Mouse (Mus musculus) heart, embryonic 14.5 days (tissue): ENCODE measurements around the gene Skil. TPM values are rescaled to one million over a fixed set of nuclear protein-coding genes. Genes with fewer than 3 reads are reported as not detected.
"Not testable (repeated sequence)": the region's sequence is repeated elsewhere in the genome, so short reads cannot be mapped to it uniquely, and the experiment has no call there.

Experiments
- ATAC-seq: fragments of 200-750 bp; cut with Nextera tagmentation; 2 replicates; pipeline ENCODE4 v1.8.0; 2017; ENCODE audit warnings: low read depth, moderate TSS enrichment; ENCODE audit not compliant: insufficient number of reproducible peaks, insufficient read depth, low FRiP score
- H3K27ac ChIP-seq, 2 experiments: fragments of 200-500 bp in 1 of 2; fragments of 300-500 bp in 1 of 2; sonication (generic) in 1 of 2; replicated peaks in 1 of 2; 2 replicates each; pipeline ENCODE4 v1.5.1; 2012 to 2014; ENCODE audit warnings: low read depth in 2 of 2, low read length in 2 of 2, control low read depth in 1 of 2, mild to moderate bottlenecking in 1 of 2, mixed read lengths in 1 of 2; ENCODE audit not compliant: control insufficient read depth in 1 of 2, insufficient read depth in 1 of 2
- H3K27me3 ChIP-seq: fragments of 300-500 bp; sonication (generic); 2 replicates; pipeline ENCODE4 v1.6.1; 2014; ENCODE audit warnings: mild to moderate bottlenecking, low read length, control low read depth; ENCODE audit not compliant: control insufficient read depth, insufficient read depth
- H3K36me3 ChIP-seq: fragments of 300-500 bp; sonication (generic); 2 replicates; pipeline ENCODE4 v1.6.1; 2014; ENCODE audit warnings: mild to moderate bottlenecking, control low read depth, low read length, mixed read lengths; ENCODE audit not compliant: control insufficient read depth, insufficient read depth
- H3K4me1 ChIP-seq, 2 experiments: fragments of 200-500 bp in 1 of 2; fragments of 300-500 bp in 1 of 2; sonication (generic) in 1 of 2; 2 replicates each; pipeline ENCODE4 v1.6.1; 2012 to 2014; ENCODE audit warnings: low read length in 2 of 2, control low read depth in 1 of 2, mixed read lengths in 1 of 2; ENCODE audit not compliant: control insufficient read depth in 2 of 2, insufficient read depth in 2 of 2
- H3K4me2 ChIP-seq: fragments of 300-500 bp; sonication (generic); 2 replicates; pipeline ENCODE4 v1.6.1; 2014; ENCODE audit warnings: mild to moderate bottlenecking, low read length
- H3K4me3 ChIP-seq, 2 experiments: fragments of 200-500 bp in 1 of 2; fragments of 300-500 bp in 1 of 2; sonication (generic) in 1 of 2; 2 replicates each; pipeline ENCODE4 v1.5.1; 2012 to 2014; ENCODE audit warnings: low read length in 2 of 2, mild to moderate bottlenecking in 2 of 2, control low read depth in 1 of 2, low read depth in 1 of 2, moderate library complexity in 1 of 2; ENCODE audit not compliant: control insufficient read depth in 1 of 2, insufficient read depth in 1 of 2
- H3K9ac ChIP-seq: fragments of 300-500 bp; sonication (generic); 2 replicates; pipeline ENCODE4 v1.6.1; 2014; ENCODE audit warnings: mild to moderate bottlenecking, low read length
- H3K9me3 ChIP-seq: fragments of 300-500 bp; sonication (generic); 2 replicates; pipeline ENCODE4 v1.6.1; 2016; ENCODE audit warnings: low read length, control low read depth; ENCODE audit not compliant: control insufficient read depth
- WGBS: fragments of 180-500 bp; shearing (Covaris S2); extraction: QIAGEN DNeasy Blood & Tissue Kit; methylation state at CpG from one replicate; pipeline ENCODE4 v1.1.7; 2014; 5-methylcytosine and 5-hydroxymethylcytosine counted together
- polyA plus RNA-seq: library from polyadenylated mRNA; unstranded; fragments of >200 nt; fragmentation: Nextera tagmentation; extraction: Ambion mirVana; gene quantifications from 2 replicates; pipeline ENCODE4 v1.2.1, GENCODE M21; 2014

The Skil gene
- polyA plus RNA-seq, 1 experiment from 2014 or later: 19.0 TPM

DNA sequence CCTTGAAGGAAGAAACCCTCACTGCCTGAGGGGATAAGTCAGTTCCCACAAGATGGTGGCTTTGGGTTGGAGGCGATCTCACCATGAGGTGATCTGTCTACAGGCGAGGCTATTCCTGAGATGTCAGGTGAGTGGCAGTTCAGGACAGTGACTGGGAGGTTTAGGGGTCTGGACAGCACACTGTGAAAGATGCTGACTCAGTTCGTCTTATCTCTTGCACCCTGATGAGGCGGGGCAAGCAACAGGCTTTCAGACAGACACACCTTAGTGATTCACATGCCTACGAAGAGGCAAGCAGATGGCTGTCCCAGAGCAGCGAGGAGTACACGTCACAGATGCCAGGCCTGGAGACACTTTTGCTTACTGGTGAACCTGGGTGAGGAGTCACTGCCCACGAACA, 39.4 kb downstream of the Skil start:
- H3K9me3 ChIP-seq: no peaks in the 10 kb centered on the region
- H3K4me2 ChIP-seq: no peak overlapping the region
- H3K27ac ChIP-seq: no peak overlapping the region
- H3K4me3 ChIP-seq: no peak overlapping the region
- WGBS: 73% methylated on average over 8 of the region's 8 CpGs
- no peaks in the 10 kb centered on the region for H3K27me3 ChIP-seq
- H3K4me1 ChIP-seq: 0 out of 4 replicates have a peak, but pooled peaks cover 0 to 2% of the 10 kb centered on the region in 2 experiments
- H3K9ac ChIP-seq: no peak overlapping the region
- ATAC-seq: no peak
- H3K36me3 ChIP-seq: no peaks in the 10 kb centered on the region

DNA sequence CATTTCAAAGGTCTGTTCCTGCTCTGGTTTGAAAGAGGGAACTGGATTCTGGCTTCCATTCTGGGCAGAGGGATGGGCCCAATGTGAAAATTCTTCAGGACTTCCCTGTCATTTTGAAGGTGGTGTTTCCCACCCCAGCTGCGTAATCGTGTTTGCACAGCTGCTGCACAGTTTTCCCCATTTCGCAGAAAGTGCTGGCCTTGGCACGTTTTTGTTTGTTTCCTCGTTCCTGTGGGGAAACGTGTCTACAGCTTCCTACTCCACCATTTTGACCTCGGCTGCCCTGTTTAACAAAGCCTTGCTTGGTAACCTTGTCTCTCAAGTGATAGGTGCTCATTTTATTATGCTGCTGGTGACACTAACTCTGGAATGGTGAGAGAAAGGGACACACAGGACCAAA, 39.8 kb downstream of the Skil start:
- Histone ChIP-seq H3K4me2 (no peak overlapping the region), H3K36me3 (no peaks in the 10 kb centered on the region), H3K4me1 (0 out of 4 replicates have a peak, but pooled peaks cover 0 to 1% of the 10 kb centered on the region in 2 experiments), H3K9ac (no peak overlapping the region), H3K4me3 (no peak overlapping the region), H3K9me3 (no peaks in the 10 kb centered on the region), H3K27ac (no peak overlapping the region), H3K27me3 (no peaks in the 10 kb centered on the region)
- WGBS: 62% methylated on average over 7 of the region's 7 CpGs
- ATAC-seq: no peak

DNA sequence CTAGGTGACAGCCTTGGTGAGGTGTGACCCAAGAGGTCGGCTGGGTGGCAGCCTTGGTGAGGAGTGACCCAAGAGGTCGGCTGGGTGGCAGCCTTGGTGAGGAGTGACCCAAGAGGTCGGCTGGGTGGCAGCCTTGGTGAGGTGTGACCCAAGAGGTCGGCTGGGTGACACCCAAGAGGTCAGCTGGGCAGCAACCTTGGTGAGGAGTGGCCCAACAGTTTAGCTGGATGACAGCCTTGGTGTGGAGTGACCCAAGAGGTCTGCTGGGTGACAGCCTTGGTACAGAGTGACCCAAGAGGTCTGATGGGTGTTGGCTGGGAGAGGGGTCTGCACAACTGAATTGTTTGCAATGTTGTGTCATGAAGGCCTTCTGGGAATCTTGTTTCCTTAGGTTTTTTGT, 41.7 kb downstream of the Skil start:
- 64% methylated on average over 4 of the region's 4 CpGs for WGBS
- not testable (repeated sequence) for H3K4me3 ChIP-seq, H3K4me1 ChIP-seq, H3K9me3 ChIP-seq, H3K4me2 ChIP-seq, H3K27ac ChIP-seq, H3K27me3 ChIP-seq, H3K36me3 ChIP-seq, ATAC-seq, H3K9ac ChIP-seq

DNA sequence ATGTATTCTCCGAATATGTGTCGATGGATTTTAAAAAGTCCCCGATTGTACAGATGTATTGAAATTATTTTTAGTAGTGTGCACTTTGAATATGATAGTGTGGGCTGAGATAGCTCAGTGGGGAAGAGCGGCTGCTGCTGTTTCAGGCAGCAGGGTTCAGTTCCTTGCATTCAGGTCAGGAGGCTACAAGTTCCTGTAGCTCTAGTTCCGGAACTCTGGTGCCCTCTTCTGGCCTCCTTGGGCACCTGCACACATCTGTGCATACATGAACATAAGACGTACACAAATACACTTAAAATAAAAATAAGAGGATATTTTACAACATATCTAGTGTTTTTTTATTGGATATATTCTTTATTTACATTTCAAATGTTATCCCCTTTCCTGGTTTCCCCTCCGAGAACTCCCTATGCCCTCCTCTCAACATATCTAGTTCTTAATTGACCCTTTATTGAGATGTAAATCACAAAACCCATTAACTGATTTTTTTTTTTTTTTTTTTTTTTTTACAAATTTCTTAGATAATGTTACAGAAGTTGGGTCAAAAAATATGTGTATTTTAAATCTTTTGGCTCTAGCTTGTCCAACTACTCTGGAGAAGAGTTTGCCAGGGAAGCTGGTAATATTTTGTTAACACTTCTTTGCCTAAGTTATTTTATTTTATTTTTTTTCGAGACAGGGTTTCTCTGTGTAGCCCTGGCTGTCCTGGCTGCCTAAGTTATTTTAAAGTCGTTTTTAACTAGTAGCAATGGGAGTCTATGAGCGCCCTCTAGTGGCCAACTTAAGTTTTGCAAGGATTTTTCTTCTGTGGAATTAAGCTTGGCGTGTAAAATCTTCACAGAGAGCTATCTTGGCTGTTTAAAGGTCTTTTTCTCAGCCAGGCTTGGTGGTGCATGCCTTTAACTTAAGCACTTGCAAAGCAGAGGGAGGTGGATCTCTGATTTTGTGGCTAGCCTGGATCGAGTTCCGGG, 43.9 kb downstream of the Skil start:
- Histone ChIP-seq H3K27me3 (no peaks in the 10 kb centered on the region), H3K9ac (no peak overlapping the region; the same call in 1 of the 2 replicates)
- WGBS: 54% methylated on average over 13 of the region's 13 CpGs

DNA sequence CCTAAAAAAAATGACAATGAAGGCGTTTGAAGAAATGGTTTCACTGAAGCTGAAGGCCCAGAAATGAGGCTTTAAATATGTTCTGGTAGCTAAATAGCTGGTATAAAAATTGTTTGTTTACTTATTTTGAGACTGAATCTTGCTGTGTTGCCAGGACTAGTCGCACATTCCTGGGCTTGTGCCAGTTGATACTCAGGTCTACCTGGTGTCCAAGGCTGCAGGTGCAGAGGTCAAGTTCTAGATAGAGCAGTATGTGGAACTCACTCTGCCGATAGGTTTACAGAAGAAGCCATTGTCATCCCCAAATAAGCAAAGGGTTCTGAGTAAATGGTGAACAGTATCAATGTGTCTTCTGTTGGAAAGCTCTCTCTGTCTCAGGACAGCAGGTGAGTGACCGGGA, 46.8 kb downstream of the Skil start:
- no peak for ATAC-seq
- 81% methylated on average over 4 of the region's 4 CpGs for WGBS
- H3K27ac ChIP-seq: no peak overlapping the region
- no peaks in the 10 kb centered on the region for H3K9me3 ChIP-seq
- no peak overlapping the region for H3K4me2 ChIP-seq
- H3K9ac ChIP-seq: no peak overlapping the region
- H3K4me1 ChIP-seq: peaks cover 0 to 3% of the 10 kb centered on the region in 2 experiments; a peak in 1 of 4 replicates
- H3K4me3 ChIP-seq: no peak overlapping the region
- H3K27me3 ChIP-seq: peaks cover 1% of the 10 kb centered on the region; the same call in 1 of the 2 replicates
- H3K36me3 ChIP-seq: no peaks in the 10 kb centered on the region

More for the DNA sequence above, 43.9 kb downstream of the Skil start:
- Histone ChIP-seq H3K4me1 (no peaks in the 10 kb centered on the region), H3K4me3 (no peak overlapping the region), H3K27ac (no peak overlapping the region), H3K4me2 (no peak overlapping the region), H3K36me3 (no peaks in the 10 kb centered on the region), H3K9me3 (no peaks in the 10 kb centered on the region)
- ATAC-seq: no peak

DNA sequence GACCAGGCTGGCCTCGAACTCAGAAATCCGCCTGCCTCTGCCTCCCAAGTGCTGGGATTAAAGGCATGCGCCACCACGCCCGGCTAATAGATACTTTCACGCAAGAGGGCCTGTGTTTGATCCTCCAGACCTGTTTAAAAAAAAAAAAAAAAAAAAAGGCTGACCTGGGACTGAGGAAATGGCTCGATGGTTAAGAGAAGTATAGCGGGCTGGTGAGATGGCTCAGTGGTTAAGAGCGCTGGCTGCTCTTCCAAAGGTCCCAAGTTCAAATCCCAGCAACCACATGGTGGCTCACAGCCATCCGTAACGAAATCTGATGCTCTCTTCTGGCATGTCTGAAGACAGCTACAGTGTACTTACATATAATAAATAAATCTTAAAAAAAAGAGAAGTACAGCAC, 50.4 kb downstream of the Skil start:
- H3K4me3 ChIP-seq, H3K4me1 ChIP-seq, H3K27ac ChIP-seq, H3K9me3 ChIP-seq, H3K9ac ChIP-seq, H3K36me3 ChIP-seq, H3K4me2 ChIP-seq, ATAC-seq: not testable (repeated sequence)
- WGBS: 82% methylated on average over 11 of the region's 11 CpGs
- peaks cover 18% of the 10 kb centered on the region for H3K27me3 ChIP-seq

DNA sequence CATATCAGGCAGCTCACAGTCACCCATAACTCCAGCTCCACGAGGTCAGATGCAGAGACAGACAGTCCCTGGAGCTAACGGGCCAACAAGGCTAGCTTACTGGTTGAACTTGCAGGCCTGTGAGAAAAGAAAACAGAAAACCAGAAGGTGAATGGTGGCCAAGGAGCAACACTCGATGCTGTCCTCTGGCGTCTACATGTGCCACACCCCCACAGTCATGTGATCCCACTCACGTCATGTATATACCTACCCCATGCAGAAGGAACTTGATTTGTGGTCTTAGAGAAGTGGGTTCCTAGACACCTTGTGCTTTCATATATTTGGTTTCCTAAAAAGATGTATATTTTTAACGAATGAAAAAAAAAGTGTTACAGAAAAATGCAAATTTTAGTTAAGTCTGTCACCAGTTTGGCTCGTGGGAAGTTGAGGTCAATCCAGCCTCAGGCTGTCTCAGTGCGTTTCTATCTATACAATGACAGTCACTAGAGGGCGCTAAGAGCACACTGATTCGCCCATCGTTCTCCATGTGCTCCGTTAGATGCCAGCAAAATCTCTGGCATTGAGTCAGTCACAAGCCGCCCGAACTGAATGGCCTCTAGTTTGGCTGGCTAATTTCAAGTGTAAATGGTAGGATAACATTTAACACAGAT, 50.9 kb downstream of the Skil start:
- no peak for ATAC-seq
- Histone ChIP-seq H3K4me1 (peaks cover 4 to 7% of the 10 kb centered on the region in 2 experiments; a peak in 2 of 4 replicates), H3K9me3 (no peaks in the 10 kb centered on the region), H3K9ac (no peak overlapping the region), H3K27ac (no peak overlapping the region), H3K27me3 (peaks cover 23% of the 10 kb centered on the region), H3K36me3 (no peaks in the 10 kb centered on the region), H3K4me2 (no peak overlapping the region), H3K4me3 (no peak overlapping the region)
- 13% methylated on average over 14 of the region's 14 CpGs for WGBS
